Comparison of ENCODE assay signal across 12 mouse cellular contexts in genomic region chr5:118824791-118825190, GRCm38 (mm10).
DNase-seq lines count a peak whose midpoint lies in the region; ATAC-seq lines count a peak whose summit lies in the region.
"Had no signal": no experiment of that assay in that cellular context is flagged by ENCODE, and none has a peak within 500 bp of the region (broad histone marks: within the 10 kb centered on the region; RNA-seq: fewer than 3 reads in every experiment).

No protein-coding gene starts in this region.

- peak; percentile 13 to 38 for DNase-seq in cerebellum, postnatal 25 days
- DNase-seq in heart, adult 8-10 months (ENCODE audit: low spot score) = peak; percentile 17
- DNase-seq in heart, adult 9 months (ENCODE audit: low spot score in 2 of 2) = no peak
- DNase-seq in gastrocnemius, postnatal 25 days = peak; percentile 28
- DNase-seq in layer of hippocampus, postnatal 10 days (ENCODE audit: low spot score in 2 of 2) = no peak
- DNase-seq: adrenal gland, adult 2 months; adrenal gland, postnatal 25 days; heart, adult 11 months; kidney, adult 2 months had no signal

- ATAC-seq in cerebellum, adult (ENCODE audit: insufficient number of reproducible peaks, low FRiP score, low TSS enrichment) = no peak
- ATAC-seq: forebrain, embryonic 16.5 days; intestine, embryonic 16.5 days had no signal

Comparison
In these comparisons a context has a peak if more than half of its experiments do, and no peak if none do; other contexts are left out.
1. DNase-seq: peak in cerebellum, postnatal 25 days (2 of 2), heart, adult 8-10 months (single experiment) and gastrocnemius, postnatal 25 days (single experiment); none in heart, adult 9 months (0 of 2) and layer of hippocampus, postnatal 10 days (0 of 2).